Mouse (Mus musculus) cerebellum, adult 18-20 months (tissue): Measurements from ENCODE around the gene Veph1.

ENCODE experiments used
- DNase-seq, 2 experiments: peaks; one replicate each; pipeline ENCODE4 v3.0.0; 2021

Veph1 gene

DNA sequence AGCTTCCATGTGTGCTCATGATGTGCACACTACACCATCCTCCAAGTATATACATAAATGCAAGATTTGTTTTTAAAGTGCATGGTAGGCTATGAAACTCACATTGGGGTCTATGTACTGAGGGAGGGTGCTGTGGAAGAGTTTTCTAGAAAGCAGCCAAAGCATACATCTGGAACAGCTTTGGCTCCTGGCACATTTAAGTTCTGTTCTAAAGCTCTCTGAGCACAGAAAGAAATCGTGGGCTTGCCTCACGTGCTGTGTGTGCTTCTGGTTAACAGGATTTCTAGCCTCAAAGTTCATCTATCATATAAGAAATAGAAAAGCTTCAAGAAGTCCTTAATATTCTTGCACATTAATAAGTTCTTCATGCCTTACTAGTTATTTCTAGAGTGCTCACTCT, 204.9 kb downstream of the Veph1 start:
- no peak for DNase-seq

DNA sequence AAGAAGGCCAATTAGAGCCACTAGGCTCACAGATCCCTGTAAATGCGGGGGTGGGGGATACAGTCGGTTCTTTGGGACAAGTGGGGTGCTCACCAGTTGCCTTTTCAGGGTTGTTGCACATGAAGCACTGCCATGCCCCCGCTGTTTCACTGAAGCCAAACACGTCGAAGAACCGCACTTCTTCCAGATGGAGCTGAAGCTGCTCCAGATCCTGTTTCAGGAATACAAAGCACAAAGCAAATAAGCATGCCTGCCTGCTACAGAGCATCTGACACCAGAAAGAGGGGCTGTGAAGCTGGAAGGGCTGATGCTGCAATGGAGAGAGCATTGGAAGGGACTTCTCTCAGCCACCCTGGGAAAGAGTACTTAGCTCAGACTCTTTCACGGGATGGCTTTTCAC, 209.0 kb downstream of the Veph1 start:
- DNase-seq = no peak

DNA sequence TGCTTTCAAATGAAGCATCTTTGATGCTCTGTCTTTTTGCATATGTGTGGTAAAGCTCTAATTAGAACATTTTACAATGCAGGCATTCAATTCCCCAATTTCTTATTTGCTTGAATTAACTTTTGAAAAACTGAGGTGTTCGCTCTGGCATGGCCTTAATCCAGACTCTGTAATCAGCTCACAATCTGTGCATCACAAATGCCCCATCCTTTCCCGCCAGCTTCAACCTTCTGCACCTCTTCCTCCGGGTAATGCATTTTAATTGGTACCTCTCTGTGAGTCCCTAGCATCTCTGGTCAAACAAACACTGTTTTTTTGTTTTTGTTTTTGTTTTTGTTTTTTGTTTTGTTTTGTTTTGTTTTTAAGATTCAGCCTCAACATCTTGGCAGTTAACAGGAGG, 212.8 kb downstream of the Veph1 start:
- DNase-seq = no peak

DNA sequence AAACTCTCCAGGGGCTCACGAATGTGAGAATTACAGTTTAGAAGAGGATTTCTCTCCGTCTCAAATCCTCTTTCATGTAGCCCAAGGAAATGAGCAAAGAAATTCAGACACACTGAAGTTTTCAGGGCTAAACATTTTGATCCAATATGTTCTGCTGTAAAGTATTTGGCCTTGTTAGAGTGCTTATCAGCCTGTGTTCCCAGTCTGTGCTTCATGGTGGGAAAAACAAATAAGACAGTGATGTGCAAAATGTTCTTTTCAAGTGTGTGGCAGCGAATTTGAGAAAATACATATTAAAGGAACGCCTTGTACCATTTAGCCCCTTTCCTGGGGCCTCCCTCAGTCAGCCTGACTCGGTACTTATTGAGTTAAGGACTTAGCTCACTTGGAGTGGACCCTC, 213.2 kb downstream of the Veph1 start:
- no peak for DNase-seq

DNA sequence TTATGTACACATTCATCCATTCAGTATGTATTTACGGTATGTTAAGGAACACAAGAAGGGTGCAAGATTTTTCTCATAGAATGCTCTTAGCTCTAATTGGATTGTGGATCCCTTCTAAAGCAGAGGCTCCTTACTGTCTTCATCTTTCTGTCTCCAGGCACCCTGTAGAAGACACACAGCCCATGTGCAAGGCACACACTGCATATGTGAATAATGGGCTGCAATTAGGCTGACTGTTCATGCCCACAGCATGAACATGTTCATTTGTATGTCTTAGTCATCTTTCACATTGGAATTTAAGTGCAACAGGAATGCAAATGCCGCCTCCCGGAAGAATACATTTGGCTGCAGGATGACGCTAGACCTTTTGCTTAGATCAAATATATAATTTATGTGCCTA, 213.7 kb downstream of the Veph1 start:
- DNase-seq = no peak

DNA sequence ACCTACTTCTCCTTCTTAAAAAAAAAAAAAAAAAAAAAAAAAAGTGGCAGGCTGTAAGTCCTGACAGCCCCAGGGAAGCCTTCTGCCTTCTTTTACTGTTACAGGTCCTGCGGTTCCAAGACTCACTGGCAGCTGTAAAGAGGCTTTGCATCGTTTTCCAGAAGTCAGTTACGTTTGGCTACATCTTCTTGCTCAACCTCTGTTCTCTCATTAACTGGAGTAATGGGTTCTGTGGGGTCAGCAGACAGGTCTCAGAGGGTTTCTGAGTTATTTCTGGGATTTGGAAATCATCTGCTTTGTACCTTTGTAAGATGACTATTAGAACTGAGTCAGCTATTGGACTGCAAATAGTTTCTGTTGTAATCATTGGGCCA, 215.3 kb downstream of the Veph1 start:
- DNase-seq = no peak

GRCm38 (mm10) chr3:66080631-66081362, 215.8 kb downstream of the Veph1 start:
- no peak for DNase-seq

DNA sequence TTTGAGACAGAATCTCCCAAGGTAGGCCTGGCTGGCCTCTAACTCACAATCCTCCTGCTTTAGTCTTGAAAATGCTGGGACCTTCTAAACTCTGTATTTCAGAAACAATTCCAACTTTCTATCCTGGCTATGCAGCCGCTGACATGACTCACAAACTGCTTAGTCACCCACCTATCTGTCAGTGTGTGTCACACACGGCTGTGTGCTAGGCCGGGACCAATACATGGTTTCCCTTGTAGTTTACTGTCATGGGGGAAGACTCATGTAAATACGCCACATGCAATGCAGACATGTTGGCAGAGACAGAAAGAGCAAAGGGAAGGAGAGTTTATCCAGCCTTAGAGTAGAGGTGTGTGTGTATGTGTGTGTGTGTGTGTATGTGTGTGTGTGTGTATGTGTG, 216.8 kb downstream of the Veph1 start:
- DNase-seq = no peak

DNA sequence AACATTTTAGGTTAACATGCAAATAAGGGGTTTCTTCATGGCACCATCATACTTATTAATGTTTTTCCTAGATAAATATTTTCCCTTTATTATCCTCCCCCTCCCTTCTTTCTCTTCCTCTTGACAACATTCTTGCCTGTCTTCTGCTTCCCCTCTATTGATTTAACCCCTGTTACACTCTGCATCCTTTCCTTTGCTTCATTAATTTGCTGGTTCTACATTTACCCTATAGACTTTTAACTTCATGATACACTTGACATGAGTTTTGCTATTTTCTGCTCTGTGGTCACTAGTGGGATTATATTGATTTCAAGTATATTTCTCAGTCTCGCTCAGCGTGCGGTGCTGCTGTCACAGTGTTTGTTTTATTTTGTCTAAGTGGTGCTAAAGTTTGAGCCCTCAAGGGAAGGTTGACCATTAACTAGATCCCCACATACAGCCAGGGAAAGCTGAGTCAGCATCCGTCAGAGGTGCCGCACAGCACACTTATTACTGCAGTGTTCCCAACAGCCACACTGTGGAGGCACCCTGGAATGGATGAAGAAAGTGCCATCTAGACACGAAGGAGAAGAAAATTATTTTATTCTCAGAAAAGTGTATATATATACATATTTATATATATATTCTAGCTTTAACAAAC, 217.6 kb downstream of the Veph1 start:
- DNase-seq = no peak

DNA sequence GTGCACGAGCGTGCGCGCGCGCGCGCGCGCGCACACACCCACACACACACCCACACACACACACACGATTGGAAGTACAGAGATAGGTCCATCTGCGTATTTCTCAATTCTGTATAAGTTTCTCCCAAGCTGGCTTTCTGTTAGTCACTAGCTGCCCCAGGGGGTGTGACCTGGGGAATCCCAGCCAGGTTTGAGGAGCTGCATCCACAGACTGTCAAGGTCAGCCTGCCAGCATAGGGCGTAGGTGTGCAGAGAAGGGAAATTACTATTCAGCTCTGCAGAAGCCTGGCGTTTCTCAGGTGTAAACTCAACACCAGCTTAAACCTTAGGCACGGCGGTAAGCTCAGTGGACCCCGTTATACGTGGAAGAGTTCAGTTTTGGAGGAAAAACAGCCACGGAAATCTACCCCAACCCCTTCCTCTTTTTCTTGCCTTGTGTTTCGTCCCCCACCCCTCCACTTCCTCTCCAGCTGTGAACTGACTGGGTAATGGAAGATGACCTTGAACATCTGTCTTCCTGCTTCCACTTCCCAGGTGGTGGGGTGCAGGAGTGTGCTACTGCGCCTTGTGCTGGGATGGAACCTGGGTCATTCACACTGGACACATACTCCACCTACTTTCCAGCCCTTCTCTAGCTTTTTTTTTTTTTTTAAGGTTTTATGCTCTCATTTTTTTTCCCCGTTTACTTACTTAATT, 218.5 kb downstream of the Veph1 start:
- peak in 1 of 2 experiments; percentile 6 for DNase-seq

- no peak for DNase-seq
Measured at GRCm38 (mm10) chr3:66070274-66070673, 226.4 kb downstream of the Veph1 start.

DNA sequence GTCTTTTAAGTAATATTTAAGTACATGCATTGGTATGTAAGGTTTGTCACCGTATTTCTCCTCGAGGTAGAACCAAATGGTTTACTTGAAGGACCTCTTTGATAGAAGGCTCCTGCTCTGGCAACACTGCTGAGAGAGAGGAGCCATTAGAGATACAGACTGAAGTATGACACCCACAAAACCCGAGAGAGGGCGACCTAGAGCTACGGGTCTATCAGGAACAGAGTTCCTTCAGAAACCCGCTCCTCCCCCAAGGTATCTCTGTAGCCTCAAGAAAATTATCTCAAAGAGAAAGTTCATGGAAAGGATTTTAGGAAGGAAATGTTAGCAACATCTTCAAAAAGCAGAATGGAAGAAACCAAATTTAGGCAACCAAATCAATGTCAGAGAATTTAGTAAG, 232.8 kb downstream of the Veph1 start:
- no peak for DNase-seq

DNA sequence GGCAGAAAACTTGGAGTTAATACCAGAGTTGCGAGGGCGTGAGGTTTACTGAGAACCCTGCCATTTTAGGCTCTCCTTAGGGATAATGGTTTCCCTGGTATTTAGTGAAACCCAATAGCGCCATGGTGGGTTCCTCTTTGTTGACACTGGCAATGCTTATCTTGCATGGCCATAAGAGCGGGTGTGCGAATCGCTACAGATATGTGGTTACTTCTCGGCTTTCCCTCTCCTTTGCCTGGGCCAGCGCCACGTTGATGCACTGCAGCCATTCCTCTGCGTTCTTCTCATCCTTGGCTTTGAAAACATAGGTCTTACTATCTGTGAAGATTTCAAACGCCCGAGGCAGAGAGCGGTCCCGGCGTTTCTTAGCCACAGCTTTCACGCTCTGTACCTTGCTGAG, 239.7 kb downstream of the Veph1 start:
- DNase-seq = no peak

GRCm38 (mm10) chr3:66055652-66056051, 241.0 kb downstream of the Veph1 start:
- DNase-seq = no peak

DNA sequence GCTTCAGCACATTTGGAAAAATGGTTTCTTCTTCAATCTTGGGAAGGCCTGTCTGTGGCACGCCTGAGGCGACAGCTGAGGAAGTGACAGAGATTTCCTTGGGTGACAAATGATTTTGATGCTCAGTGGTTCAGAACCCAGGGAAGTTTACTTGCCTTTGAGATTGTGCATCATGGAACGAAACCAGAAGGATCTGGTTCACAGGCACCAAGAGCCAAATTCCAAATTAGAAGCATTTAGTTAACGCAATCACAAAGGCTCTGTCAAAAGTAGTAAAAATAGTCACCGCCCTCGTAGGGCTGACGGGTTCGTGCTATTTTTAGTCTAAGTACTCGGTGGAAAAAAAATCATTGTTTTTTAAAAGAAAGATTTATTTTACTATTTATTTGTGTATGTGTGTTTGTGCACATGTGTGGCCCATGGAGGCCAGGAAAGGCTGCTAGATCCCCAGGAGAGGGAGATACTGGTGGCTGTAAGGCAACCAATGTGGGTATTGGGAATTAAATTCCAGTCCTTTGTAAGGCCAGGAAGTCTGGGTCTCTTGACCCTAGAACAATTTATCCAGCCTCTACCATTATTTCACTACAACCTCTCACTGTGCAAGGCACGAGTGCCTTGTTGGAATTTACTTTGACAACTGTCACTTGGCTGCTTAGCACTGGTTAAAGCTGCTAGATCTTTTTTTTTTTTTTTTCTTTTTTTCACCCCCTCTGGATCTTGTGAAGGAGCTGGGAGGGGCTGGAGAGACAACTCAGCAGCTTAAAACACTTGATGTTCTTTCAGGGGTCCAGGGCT, 246.3 kb downstream of the Veph1 start:
- DNase-seq = no peak

DNA sequence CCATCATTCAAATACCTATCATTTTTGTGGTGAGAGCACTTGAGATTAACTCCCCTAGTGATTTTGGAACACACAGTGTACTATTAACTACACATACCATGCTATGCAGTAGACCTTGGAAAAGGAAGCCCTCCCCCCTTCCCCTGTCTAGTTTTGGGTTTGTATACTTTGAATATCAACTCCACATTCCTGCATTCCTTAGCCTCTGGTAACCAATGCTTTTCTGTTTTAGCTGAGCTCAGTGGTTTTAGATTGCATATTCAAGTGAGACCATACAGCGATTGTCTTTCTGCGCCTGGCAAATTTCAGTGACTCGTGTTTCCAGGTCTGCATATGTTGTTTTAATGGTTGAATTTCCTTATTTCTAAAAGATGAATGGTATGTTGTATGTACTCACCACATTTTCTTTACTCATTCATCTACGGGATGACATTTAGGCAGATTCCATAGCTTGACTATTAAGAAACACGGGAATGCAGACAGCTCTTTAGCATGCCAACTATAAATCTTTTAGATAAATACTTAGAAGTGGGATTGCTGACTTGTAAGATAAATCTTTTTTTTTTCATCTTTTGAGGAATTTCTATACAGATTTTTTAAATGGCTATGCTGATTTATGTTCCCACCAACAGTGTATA, 255.7 kb downstream of the Veph1 start:
- no peak for DNase-seq

DNA sequence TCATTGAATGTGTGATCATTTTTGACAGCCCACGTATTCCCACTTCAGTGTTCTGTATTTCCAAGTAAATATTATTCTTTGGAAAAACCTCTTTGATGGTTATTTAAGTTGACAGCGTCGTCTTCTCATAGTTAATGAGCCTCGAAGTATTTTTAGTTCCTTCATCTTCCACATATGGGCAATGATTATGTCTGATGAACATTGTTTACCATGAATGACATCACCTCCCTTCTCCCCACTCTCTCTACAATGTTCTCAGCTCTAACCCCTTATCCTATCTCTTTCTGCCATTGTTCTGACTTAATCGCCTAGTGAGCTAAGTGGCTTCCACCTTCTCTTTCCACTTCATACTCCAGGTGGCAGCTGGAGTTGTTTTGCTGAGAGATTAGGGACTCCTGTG, 261.4 kb downstream of the Veph1 start:
- DNase-seq = no peak

DNA sequence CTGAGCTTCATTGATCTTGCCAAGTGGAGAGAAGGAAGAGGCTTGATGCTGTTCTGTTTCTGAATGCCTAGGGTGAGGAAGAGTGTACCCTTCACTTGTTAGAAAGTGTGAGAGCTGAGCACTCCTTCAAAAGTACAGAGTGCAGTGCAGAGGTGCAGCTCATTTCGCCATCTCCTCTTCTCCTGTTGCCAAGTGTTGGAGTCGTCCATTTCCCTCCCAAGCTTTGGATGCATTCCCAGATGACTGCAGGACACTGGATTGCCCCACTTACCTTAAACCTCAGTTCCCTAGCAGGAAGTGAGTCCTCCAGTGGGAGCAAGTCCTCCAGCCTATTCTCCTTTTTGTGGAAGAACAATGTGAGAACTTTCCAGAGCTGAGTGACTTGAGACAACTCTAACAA, 263.3 kb downstream of the Veph1 start:
- no peak for DNase-seq

DNA sequence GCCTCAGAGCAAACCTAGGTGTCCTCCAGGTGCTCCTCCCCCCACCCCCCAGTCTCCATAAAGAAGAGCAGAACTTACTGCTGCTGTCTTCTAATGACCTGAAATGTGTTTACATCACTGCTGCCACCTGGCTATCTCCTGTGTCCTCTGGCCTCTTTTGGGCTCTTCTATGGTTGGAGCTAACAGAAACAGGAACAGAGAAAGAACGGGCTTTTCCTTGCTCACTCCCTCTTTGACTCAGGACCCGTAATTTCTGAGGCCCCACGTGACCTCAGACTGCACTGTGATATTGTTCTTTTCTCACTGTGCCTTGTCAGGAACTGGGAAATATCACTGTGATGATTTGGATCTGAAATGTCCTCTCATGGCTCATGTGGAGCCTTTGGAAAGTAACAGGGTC, 271.2 kb downstream of the Veph1 start:
- no peak for DNase-seq

GRCm38 (mm10) chr3:66024220-66024792, 272.3 kb downstream of the Veph1 start:
- DNase-seq = no peak

GRCm38 (mm10) chr3:66019171-66019570, 277.5 kb downstream of the Veph1 start:
- no peak for DNase-seq

DNA sequence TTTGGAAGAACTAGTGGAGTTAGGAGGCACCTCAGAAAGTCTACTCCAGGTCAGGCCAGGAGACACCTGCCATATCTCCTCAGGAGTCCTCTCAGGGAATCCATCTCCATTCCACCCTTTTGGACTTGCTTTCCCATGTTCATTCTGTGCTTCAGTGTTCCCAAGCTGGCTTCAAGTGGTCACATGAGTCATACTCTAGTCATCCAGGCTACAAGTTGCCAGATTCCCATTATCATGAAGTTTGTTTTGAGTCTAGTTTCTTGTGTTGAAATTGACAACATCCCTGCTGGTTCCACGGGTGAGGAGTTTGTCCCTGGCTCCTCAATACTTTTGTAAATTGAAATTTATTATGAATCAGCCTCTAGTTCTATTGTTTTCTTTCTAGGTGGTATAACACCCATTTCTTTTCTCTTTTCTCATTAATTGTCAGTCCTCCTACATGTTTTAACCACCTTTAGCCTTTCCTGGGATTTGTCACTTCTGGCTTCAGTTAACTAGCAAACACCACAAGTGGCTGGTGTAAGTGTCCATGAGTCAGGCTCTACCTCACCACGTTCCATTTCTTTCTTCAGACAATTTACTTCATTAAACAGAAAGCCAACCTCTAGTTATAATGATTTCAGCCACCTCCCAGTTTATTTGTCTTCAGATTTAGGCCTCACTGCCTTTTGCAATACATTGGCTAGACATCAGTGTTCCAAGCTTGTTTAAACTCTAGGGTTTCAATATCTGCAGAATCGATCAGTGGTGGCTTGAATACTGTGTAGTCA, 288.8 kb downstream of the Veph1 start:
- DNase-seq = no peak
